In genomic region chr15:4013873-4014272, GRCm38 (mm10) we compare ENCODE assay signal across 23 mouse cellular contexts. TPM values are rescaled to one million over a fixed set of nuclear protein-coding genes. Genes with fewer than 3 reads are reported as not detected.
A peak's percentile ranks its signal among the peaks of the same experiment; 100 is the strongest.
DNase-seq lines count a peak whose midpoint lies in the region; ATAC-seq and TF ChIP-seq lines count a peak whose summit lies in the region.
"Had no signal": no experiment of that assay in that cellular context is flagged by ENCODE, and none has a peak within 500 bp of the region (broad histone marks: within the 10 kb centered on the region; RNA-seq: fewer than 3 reads in every experiment).

No protein-coding gene starts in this region.

- ATAC-seq in hindbrain, embryonic 13.5 days (ENCODE audit: low FRiP score), result 0 out of 2 replicates have a peak, but pooled peaks have one; percentile 57
- peak; percentile 82; the same call in 1 of the 2 replicates for ATAC-seq in neural tube, embryonic 14.5 days (ENCODE audit: low read depth)
- ATAC-seq in midbrain, embryonic 15.5 days (replicated peaks), result no peak
- ATAC-seq: activated CD4-positive, CD25-positive, alpha-beta regulatory T cell, adult 4 months; CD4-positive, CD25-positive, alpha-beta regulatory T cell, adult 4 months; forebrain, embryonic 14.5 days; forebrain, postnatal 0 days had no signal

- H3K27ac ChIP-seq in hindbrain, embryonic 13.5 days, result no peak overlapping the region
- H3K27ac ChIP-seq in hindbrain, embryonic 10.5 days, result no peak overlapping the region
- H3K27ac ChIP-seq in neural tube, embryonic 14.5 days (ENCODE audit: low read depth, low read length), result no peak overlapping the region
- 0 out of 2 replicates have a peak overlapping the region, but pooled peaks have one; percentile 46 for H3K27ac ChIP-seq in small intestine, adult 2 months (ENCODE audit: insufficient read depth, low read depth, low read length)
- no peak overlapping the region for H3K27ac ChIP-seq in midbrain, embryonic 15.5 days
- H3K27ac ChIP-seq: forebrain, embryonic 10.5 days; gastrocnemius, adult 2 months; heart, embryonic 15.5 days had no signal

- no peak overlapping the region for H3K4me2 ChIP-seq in hindbrain, embryonic 13.5 days
- no peak overlapping the region for H3K4me2 ChIP-seq in neural tube, embryonic 14.5 days (ENCODE audit: low read depth, low read length)
- no peak overlapping the region for H3K4me2 ChIP-seq in midbrain, embryonic 15.5 days
- H3K4me2 ChIP-seq: heart, embryonic 11.5 days; heart, embryonic 15.5 days had no signal

- H3K27me3 ChIP-seq in hindbrain, embryonic 13.5 days, result no peaks in the 10 kb centered on the region
- H3K27me3 ChIP-seq in hindbrain, embryonic 10.5 days (ENCODE audit: insufficient read depth, poor library complexity, severe bottlenecking), result no peaks in the 10 kb centered on the region
- H3K27me3 ChIP-seq in neural tube, embryonic 14.5 days (ENCODE audit: control insufficient read depth, insufficient read depth, low read length), result no peaks in the 10 kb centered on the region
- H3K27me3 ChIP-seq in small intestine, adult 2 months (ENCODE audit: control insufficient read depth, insufficient read depth, low read length), result no peaks in the 10 kb centered on the region
- H3K27me3 ChIP-seq in midbrain, embryonic 15.5 days (replicated peaks), result no peaks in the 10 kb centered on the region
- H3K27me3 ChIP-seq: heart, embryonic 15.5 days had no signal

- H3K4me3 ChIP-seq in hindbrain, embryonic 13.5 days, result no peak overlapping the region
- H3K4me3 ChIP-seq in hindbrain, embryonic 10.5 days, result no peak overlapping the region
- H3K4me3 ChIP-seq in neural tube, embryonic 14.5 days (ENCODE audit: low read depth, low read length), result no peak overlapping the region
- H3K4me3 ChIP-seq in small intestine, adult 2 months (ENCODE audit: low read depth, low read length), result no peak overlapping the region
- H3K4me3 ChIP-seq in midbrain, embryonic 15.5 days, result no peak overlapping the region
- H3K4me3 ChIP-seq: forebrain, embryonic 10.5 days; gastrocnemius, adult 2 months; heart, embryonic 15.5 days had no signal

- H3K9me3 ChIP-seq in hindbrain, embryonic 13.5 days, result no peaks in the 10 kb centered on the region
- H3K9me3 ChIP-seq in hindbrain, embryonic 10.5 days, result no peaks in the 10 kb centered on the region
- no peaks in the 10 kb centered on the region for H3K9me3 ChIP-seq in neural tube, embryonic 14.5 days (ENCODE audit: control insufficient read depth, low read length)
- H3K9me3 ChIP-seq in midbrain, embryonic 15.5 days, result no peaks in the 10 kb centered on the region
- H3K9me3 ChIP-seq: forebrain, embryonic 10.5 days; heart, embryonic 15.5 days had no signal

- TF ChIP-seq POLR2A in small intestine, adult 2 months (IDR thresholded peaks at IDR 0.05; ENCODE audit: low read depth, low read length), result no peak

- no peaks in the 10 kb centered on the region for H3K36me3 ChIP-seq in hindbrain, embryonic 13.5 days
- no peaks in the 10 kb centered on the region for H3K36me3 ChIP-seq in hindbrain, embryonic 10.5 days
- H3K36me3 ChIP-seq in neural tube, embryonic 14.5 days (ENCODE audit: control insufficient read depth, insufficient read depth, low read length), result no peaks in the 10 kb centered on the region
- no peaks in the 10 kb centered on the region for H3K36me3 ChIP-seq in small intestine, adult 2 months (ENCODE audit: control insufficient read depth, insufficient read depth, low read length)
- H3K36me3 ChIP-seq in midbrain, embryonic 15.5 days (replicated peaks), result no peaks in the 10 kb centered on the region
- H3K36me3 ChIP-seq: forebrain, embryonic 10.5 days; heart, embryonic 15.5 days had no signal

- WGBS in hindbrain, embryonic 13.5 days, result 67% methylated on average over 2 of the region's 2 CpGs
- 78% methylated on average over 2 of the region's 2 CpGs for WGBS in hindbrain, embryonic 10.5 days
- WGBS in neural tube, embryonic 14.5 days, result 65% methylated on average over 2 of the region's 2 CpGs
- WGBS in small intestine, adult 2 months, result 64% methylated on average over 2 of the region's 2 CpGs
- WGBS in midbrain, embryonic 15.5 days, result 71% methylated on average over 2 of the region's 2 CpGs

- no peaks in the 10 kb centered on the region for H3K4me1 ChIP-seq in hindbrain, embryonic 13.5 days (replicated peaks)
- H3K4me1 ChIP-seq in hindbrain, embryonic 10.5 days (replicated peaks), result no peaks in the 10 kb centered on the region
- H3K4me1 ChIP-seq in neural tube, embryonic 14.5 days (ENCODE audit: control insufficient read depth, insufficient read depth, low read length), result no peaks in the 10 kb centered on the region
- H3K4me1 ChIP-seq in small intestine, adult 2 months (ENCODE audit: control insufficient read depth, insufficient read depth, insufficient read length, low read length), result no peaks in the 10 kb centered on the region; the same call in 1 of the 2 replicates
- no peaks in the 10 kb centered on the region for H3K4me1 ChIP-seq in midbrain, embryonic 15.5 days
- H3K4me1 ChIP-seq: forebrain, embryonic 10.5 days; heart, embryonic 15.5 days had no signal

- no peak for DNase-seq in hindbrain, embryonic 10.5 days (ENCODE audit: low spot score)
- peak; percentile 66 for DNase-seq in retina, adult 2 months (ENCODE audit: low read depth, low spot score)
- DNase-seq in retina, embryonic 14.5 days (ENCODE audit: low spot score), result no peak
- DNase-seq in heart, postnatal 4 days, result no peak
- DNase-seq: adrenal gland, adult 8-10 months; adrenal gland, postnatal 25 days; cerebellum, adult 18-20 months; cerebellum, adult 9-10 months; cerebellum, postnatal 14 days; forebrain, postnatal 0 days; gastrocnemius, adult 2 months; gastrocnemius, postnatal 14 days; heart, postnatal 10 days had no signal

- no peak for TF ChIP-seq CTCF in small intestine, adult 2 months (IDR thresholded peaks at IDR 0.05; ENCODE audit: extremely low read depth, insufficient read length, insufficient replicate concordance, low read depth, low read length)

- no peak overlapping the region for H3K9ac ChIP-seq in hindbrain, embryonic 13.5 days
- no peak overlapping the region for H3K9ac ChIP-seq in neural tube, embryonic 14.5 days (replicated peaks; ENCODE audit: low read depth, low read length)
- no peak overlapping the region for H3K9ac ChIP-seq in midbrain, embryonic 15.5 days
- H3K9ac ChIP-seq: forebrain, postnatal 0 days; heart, embryonic 15.5 days had no signal

RNA-seq across cellular contexts. Expression of gene Oxct1, which starts 12.3 kb away (rescaled TPM):
- 256 and 258 TPM in 2 replicates for polyA plus RNA-seq in hindbrain, embryonic 13.5 days (2015; fragmentation: Nextera tagmentation; extraction: Ambion mirVana)
- 101 and 114 TPM in 2 replicates for polyA plus RNA-seq in hindbrain, embryonic 10.5 days (2016; fragmentation: Nextera tagmentation; extraction: Ambion mirVana)
- 352 and 372 TPM in 2 replicates for polyA plus RNA-seq in neural tube, embryonic 14.5 days (2014; fragmentation: Nextera tagmentation; extraction: Ambion mirVana)
- 20.7 and 29.4 TPM in 2 replicates for polyA plus RNA-seq in small intestine, adult 2 months (2012; rRNA removed)
- polyA plus RNA-seq in midbrain, embryonic 15.5 days (2015; fragmentation: Nextera tagmentation; extraction: Ambion mirVana), result 285 and 301 TPM in 2 replicates
- 100 to 1,000 TPM; 230 to 249 TPM for total RNA-seq in heart, postnatal 4 days (2021)

RNA-seq across cellular contexts. Expression of gene AW549877, which starts 18.3 kb away (rescaled TPM):
- polyA plus RNA-seq in hindbrain, embryonic 13.5 days (2015; fragmentation: Nextera tagmentation; extraction: Ambion mirVana), result 40.0 and 41.5 TPM in 2 replicates
- 38.4 and 39.3 TPM in 2 replicates for polyA plus RNA-seq in hindbrain, embryonic 10.5 days (2016; fragmentation: Nextera tagmentation; extraction: Ambion mirVana)
- 57.8 and 64.2 TPM in 2 replicates for polyA plus RNA-seq in neural tube, embryonic 14.5 days (2014; fragmentation: Nextera tagmentation; extraction: Ambion mirVana)
- polyA plus RNA-seq in small intestine, adult 2 months (2012; rRNA removed), result 1.2 and 3.0 TPM in 2 replicates
- polyA plus RNA-seq in midbrain, embryonic 15.5 days (2015; fragmentation: Nextera tagmentation; extraction: Ambion mirVana), result 39.3 and 41.2 TPM in 2 replicates
- 10 to 100 TPM; 20.9 to 21.5 TPM for total RNA-seq in heart, postnatal 4 days (2021)

RNA-seq across cellular contexts. Expression of gene Fbxo4, which starts 34.5 kb away (rescaled TPM):
- polyA plus RNA-seq in hindbrain, embryonic 13.5 days (2015; fragmentation: Nextera tagmentation; extraction: Ambion mirVana), result 8.2 and 8.3 TPM in 2 replicates
- polyA plus RNA-seq in hindbrain, embryonic 10.5 days (2016; fragmentation: Nextera tagmentation; extraction: Ambion mirVana), result 4.3 and 5.2 TPM in 2 replicates
- polyA plus RNA-seq in neural tube, embryonic 14.5 days (2014; fragmentation: Nextera tagmentation; extraction: Ambion mirVana), result 9.1 and 9.2 TPM in 2 replicates
- polyA plus RNA-seq in small intestine, adult 2 months (2012; rRNA removed), result 6.1 and 10.8 TPM in 2 replicates
- 7.9 and 9.4 TPM in 2 replicates for polyA plus RNA-seq in midbrain, embryonic 15.5 days (2015; fragmentation: Nextera tagmentation; extraction: Ambion mirVana)
- total RNA-seq in heart, postnatal 4 days (2021), result 10 to 100 TPM; 11.2 to 12.2 TPM
